Mouse (Mus musculus): ENCODE measurements around the gene Rab25. TPM values are rescaled to one million over a fixed set of nuclear protein-coding genes. Genes with fewer than 3 reads are reported as not detected.
"Not testable (repeated sequence)": the region's sequence is repeated elsewhere in the genome, so short reads cannot be mapped to it uniquely, and the experiment has no call there.

The Rab25 gene
- total and polyA plus RNA-seq, 3 experiments: 0.67 to 1.6 TPM; not detected in 1

- no peak overlapping the region for H3K4me3 ChIP-seq (ENCODE audit: low read depth, low read length)
- TF ChIP-seq CTCF (IDR thresholded peaks at IDR 0.05; ENCODE audit: low read depth, low read length): no peak
- TF ChIP-seq POLR2AphosphoS5 (IDR thresholded peaks at IDR 0.05; ENCODE audit: insufficient replicate concordance, low read depth, low read length): no peak
- no peak for TF ChIP-seq GATA2 (IDR thresholded peaks at IDR 0.05; ENCODE audit: borderline replicate concordance, low read depth, low read length)
- TF ChIP-seq TAL1 (conservative IDR thresholded peaks at IDR 0.05; ENCODE audit: low read depth, low read length): no peak
- TF ChIP-seq GATA1 (IDR thresholded peaks at IDR 0.05; ENCODE audit: borderline replicate concordance, low read length): no peak
- H3K27me3 ChIP-seq (ENCODE audit: insufficient read depth, low read length): no peaks in the 10 kb centered on the region
- no peaks in the 10 kb centered on the region for H3K9me3 ChIP-seq (replicated peaks)
- no peak for ATAC-seq (ENCODE audit: extremely low read depth, insufficient number of reproducible peaks, low FRiP score, poor library complexity, severe bottlenecking)
- no peak for DNase-seq (ENCODE audit: low spot score)
- peaks cover 26% of the 10 kb centered on the region for H3K4me1 ChIP-seq (ENCODE audit: insufficient read depth, low read depth, low read length)
- H3K36me3 ChIP-seq (replicated peaks): peaks cover 58% of the 10 kb centered on the region
These were observed 42.1 kb upstream of the Rab25 start for GRCm38 (mm10) chr3:88590246-88590645.

GRCm38 (mm10) chr3:88586640-88587039 lies 38.5 kb upstream of the Rab25 start:
- TF ChIP-seq TAL1 (conservative IDR thresholded peaks at IDR 0.05; ENCODE audit: low read depth, low read length): no peak
- no peak for TF ChIP-seq GATA2 (IDR thresholded peaks at IDR 0.05; ENCODE audit: borderline replicate concordance, low read depth, low read length)
- TF ChIP-seq CTCF (IDR thresholded peaks at IDR 0.05; ENCODE audit: low read depth, low read length): no peak
- no peak for TF ChIP-seq POLR2AphosphoS5 (IDR thresholded peaks at IDR 0.05; ENCODE audit: insufficient replicate concordance, low read depth, low read length)
- TF ChIP-seq GATA1 (IDR thresholded peaks at IDR 0.05; ENCODE audit: borderline replicate concordance, low read length): no peak
- Histone ChIP-seq H3K36me3 (replicated peaks) (peaks cover 83% of the 10 kb centered on the region), H3K27me3 (ENCODE audit: insufficient read depth, low read length) (no peaks in the 10 kb centered on the region), H3K9me3 (replicated peaks) (no peaks in the 10 kb centered on the region), H3K4me3 (ENCODE audit: low read depth, low read length) (no peak overlapping the region), H3K4me1 (ENCODE audit: insufficient read depth, low read depth, low read length) (peaks cover 13% of the 10 kb centered on the region)
- ATAC-seq (ENCODE audit: extremely low read depth, insufficient number of reproducible peaks, low FRiP score, poor library complexity, severe bottlenecking) (no peak), DNase-seq (ENCODE audit: low spot score) (no peak)

GRCm38 (mm10) chr3:88585769-88586168 lies 37.7 kb upstream of the Rab25 start:
- ATAC-seq (ENCODE audit: extremely low read depth, insufficient number of reproducible peaks, low FRiP score, poor library complexity, severe bottlenecking): no peak
- H3K36me3 ChIP-seq (replicated peaks): peaks cover 82% of the 10 kb centered on the region
- H3K9me3 ChIP-seq (replicated peaks): no peaks in the 10 kb centered on the region
- H3K4me1 ChIP-seq (ENCODE audit: insufficient read depth, low read depth, low read length): peaks cover 13% of the 10 kb centered on the region
- H3K4me3 ChIP-seq (ENCODE audit: low read depth, low read length): no peak overlapping the region
- DNase-seq (ENCODE audit: low spot score): no peak
- H3K27me3 ChIP-seq (ENCODE audit: insufficient read depth, low read length): no peaks in the 10 kb centered on the region
- TF ChIP-seq TAL1 (conservative IDR thresholded peaks at IDR 0.05; ENCODE audit: low read depth, low read length): no peak
- no peak for TF ChIP-seq CTCF (IDR thresholded peaks at IDR 0.05; ENCODE audit: low read depth, low read length)
- TF ChIP-seq GATA2 (IDR thresholded peaks at IDR 0.05; ENCODE audit: borderline replicate concordance, low read depth, low read length): no peak

GRCm38 (mm10) chr3:88579454-88580117 lies 31.5 kb upstream of the Rab25 start:
- Histone ChIP-seq H3K9me3 (replicated peaks) (no peaks in the 10 kb centered on the region), H3K4me1 (ENCODE audit: insufficient read depth, low read depth, low read length) (peaks cover 25% of the 10 kb centered on the region), H3K36me3 (replicated peaks) (peaks cover 35% of the 10 kb centered on the region), H3K4me3 (ENCODE audit: low read depth, low read length) (peak overlapping the region; percentile 88), H3K27me3 (ENCODE audit: insufficient read depth, low read length) (0 out of 2 replicates have a peak, but pooled peaks cover 3% of the 10 kb centered on the region)
- TF ChIP-seq GATA2 (IDR thresholded peaks at IDR 0.05; ENCODE audit: borderline replicate concordance, low read depth, low read length): no peak
- TF ChIP-seq POLR2AphosphoS5 (IDR thresholded peaks at IDR 0.05; ENCODE audit: insufficient replicate concordance, low read depth, low read length): no peak
- TF ChIP-seq TAL1 (conservative IDR thresholded peaks at IDR 0.05; ENCODE audit: low read depth, low read length): no peak
- no peak for TF ChIP-seq CTCF (IDR thresholded peaks at IDR 0.05; ENCODE audit: low read depth, low read length)
- no peak for TF ChIP-seq GATA1 (IDR thresholded peaks at IDR 0.05; ENCODE audit: borderline replicate concordance, low read length)
- ATAC-seq (ENCODE audit: extremely low read depth, insufficient number of reproducible peaks, low FRiP score, poor library complexity, severe bottlenecking) (peak; percentile 81), DNase-seq (ENCODE audit: low spot score) (peak; percentile 85)

GRCm38 (mm10) chr3:88578498-88579424 lies 30.7 kb upstream of the Rab25 start:
- no peak for DNase-seq (ENCODE audit: low spot score)
- H3K36me3 ChIP-seq (replicated peaks): peaks cover 30% of the 10 kb centered on the region
- 0 out of 2 replicates have a peak, but pooled peaks cover 3% of the 10 kb centered on the region for H3K27me3 ChIP-seq (ENCODE audit: insufficient read depth, low read length)
- TF ChIP-seq TAL1 (conservative IDR thresholded peaks at IDR 0.05; ENCODE audit: low read depth, low read length): no peak
- no peak for TF ChIP-seq GATA1 (IDR thresholded peaks at IDR 0.05; ENCODE audit: borderline replicate concordance, low read length)
- TF ChIP-seq POLR2AphosphoS5 (IDR thresholded peaks at IDR 0.05; ENCODE audit: insufficient replicate concordance, low read depth, low read length): no peak
- no peak for TF ChIP-seq CTCF (IDR thresholded peaks at IDR 0.05; ENCODE audit: low read depth, low read length)
- no peak for TF ChIP-seq GATA2 (IDR thresholded peaks at IDR 0.05; ENCODE audit: borderline replicate concordance, low read depth, low read length)
- ATAC-seq (ENCODE audit: extremely low read depth, insufficient number of reproducible peaks, low FRiP score, poor library complexity, severe bottlenecking): no peak
- peak overlapping the region; percentile 88 for H3K4me3 ChIP-seq (ENCODE audit: low read depth, low read length)
- H3K4me1 ChIP-seq (ENCODE audit: insufficient read depth, low read depth, low read length): peaks cover 27% of the 10 kb centered on the region
- H3K9me3 ChIP-seq (replicated peaks): no peaks in the 10 kb centered on the region

GRCm38 (mm10) chr3:88577846-88578245 lies 29.7 kb upstream of the Rab25 start:
- not testable (repeated sequence) for H3K9me3 ChIP-seq (replicated peaks); H3K4me3 ChIP-seq (ENCODE audit: low read depth, low read length); H3K27me3 ChIP-seq (ENCODE audit: insufficient read depth, low read length); DNase-seq (ENCODE audit: low spot score); ATAC-seq (ENCODE audit: extremely low read depth, insufficient number of reproducible peaks, low FRiP score, poor library complexity, severe bottlenecking)
- Histone ChIP-seq H3K4me1 (ENCODE audit: insufficient read depth, low read depth, low read length) (peaks cover 21% of the 10 kb centered on the region), H3K36me3 (replicated peaks) (peaks cover 21% of the 10 kb centered on the region)
